Mouse (Mus musculus): Measurements from ENCODE around the gene Ccdc162. TPM values are rescaled to one million over a fixed set of nuclear protein-coding genes. Genes with fewer than 3 reads are reported as not detected.

Gene Ccdc162
- polyA plus RNA-seq, 1 experiment: not detected

GRCm38 (mm10) chr10:41711467-41711866, 5.0 kb downstream of the Ccdc162 start:
- H3K4me1 ChIP-seq (ENCODE audit: control insufficient read depth, insufficient read depth, low read length): peaks cover 8% of the 10 kb centered on the region
- no peak overlapping the region for H3K27ac ChIP-seq (ENCODE audit: insufficient read depth, low read depth, low read length)
- no peak overlapping the region for H3K4me3 ChIP-seq (ENCODE audit: insufficient read depth, low read depth, low read length)
- no peak for TF ChIP-seq POLR2A (IDR thresholded peaks at IDR 0.05; ENCODE audit: insufficient read depth, low read depth, low read length)
- no peak for TF ChIP-seq CTCF (IDR thresholded peaks at IDR 0.05; ENCODE audit: insufficient read depth, low read depth, low read length)
- WGBS: 70% methylated on average over 7 of the region's 7 CpGs

- 69% methylated on average over 8 of the region's 8 CpGs for WGBS
- Histone ChIP-seq H3K27ac (ENCODE audit: insufficient read depth, low read depth, low read length) (no peak overlapping the region), H3K4me1 (ENCODE audit: control insufficient read depth, insufficient read depth, low read length) (peaks cover 2% of the 10 kb centered on the region; the same call in 1 of the 2 replicates), H3K4me3 (ENCODE audit: insufficient read depth, low read depth, low read length) (no peak overlapping the region)
- no peak for TF ChIP-seq POLR2A (IDR thresholded peaks at IDR 0.05; ENCODE audit: insufficient read depth, low read depth, low read length)
Observed at GRCm38 (mm10) chr10:41710773-41711172, 5.7 kb downstream of the Ccdc162 start.

- no peak overlapping the region for H3K27ac ChIP-seq (ENCODE audit: insufficient read depth, low read depth, low read length)
- WGBS: 90% methylated on average over 8 of the region's 8 CpGs
- no peak for TF ChIP-seq POLR2A (IDR thresholded peaks at IDR 0.05; ENCODE audit: insufficient read depth, low read depth, low read length)
- TF ChIP-seq CTCF (IDR thresholded peaks at IDR 0.05; ENCODE audit: insufficient read depth, low read depth, low read length): no peak
- no peaks in the 10 kb centered on the region for H3K4me1 ChIP-seq (ENCODE audit: control insufficient read depth, insufficient read depth, low read length)
- no peak overlapping the region for H3K4me3 ChIP-seq (ENCODE audit: insufficient read depth, low read depth, low read length)
Observed at GRCm38 (mm10) chr10:41709341-41709740, 7.1 kb downstream of the Ccdc162 start.

GRCm38 (mm10) chr10:41699669-41700068, 16.8 kb downstream of the Ccdc162 start:
- Histone ChIP-seq H3K4me3 (ENCODE audit: insufficient read depth, low read depth, low read length) (no peak overlapping the region), H3K27ac (ENCODE audit: insufficient read depth, low read depth, low read length) (no peak overlapping the region), H3K4me1 (ENCODE audit: control insufficient read depth, insufficient read depth, low read length) (no peaks in the 10 kb centered on the region)
- TF ChIP-seq POLR2A (IDR thresholded peaks at IDR 0.05; ENCODE audit: insufficient read depth, low read depth, low read length) (no peak), CTCF (IDR thresholded peaks at IDR 0.05; ENCODE audit: insufficient read depth, low read depth, low read length) (no peak)
- 91% methylated on average over 5 of the region's 5 CpGs for WGBS

- no peak overlapping the region for H3K27ac ChIP-seq (ENCODE audit: insufficient read depth, low read depth, low read length)
- no peaks in the 10 kb centered on the region for H3K4me1 ChIP-seq (ENCODE audit: control insufficient read depth, insufficient read depth, low read length)
- 73% methylated on average over 11 of the region's 11 CpGs for WGBS
- TF ChIP-seq CTCF (IDR thresholded peaks at IDR 0.05; ENCODE audit: insufficient read depth, low read depth, low read length): no peak
- TF ChIP-seq POLR2A (IDR thresholded peaks at IDR 0.05; ENCODE audit: insufficient read depth, low read depth, low read length): no peak
- H3K4me3 ChIP-seq (ENCODE audit: insufficient read depth, low read depth, low read length): no peak overlapping the region
Observed at GRCm38 (mm10) chr10:41697040-41697439, 19.4 kb downstream of the Ccdc162 start.

GRCm38 (mm10) chr10:41690978-41691377, 25.5 kb downstream of the Ccdc162 start:
- Histone ChIP-seq H3K27ac (ENCODE audit: insufficient read depth, low read depth, low read length) (no peak overlapping the region), H3K4me1 (ENCODE audit: control insufficient read depth, insufficient read depth, low read length) (peaks cover 4% of the 10 kb centered on the region; the same call in 1 of the 2 replicates), H3K4me3 (ENCODE audit: insufficient read depth, low read depth, low read length) (no peak overlapping the region)
- 58% methylated on average over 4 of the region's 4 CpGs for WGBS
- no peak for TF ChIP-seq POLR2A (IDR thresholded peaks at IDR 0.05; ENCODE audit: insufficient read depth, low read depth, low read length)
- TF ChIP-seq CTCF (IDR thresholded peaks at IDR 0.05; ENCODE audit: insufficient read depth, low read depth, low read length): no peak

GRCm38 (mm10) chr10:41689941-41690887, 26.2 kb downstream of the Ccdc162 start:
- Histone ChIP-seq H3K4me1 (ENCODE audit: control insufficient read depth, insufficient read depth, low read length) (peaks cover 4% of the 10 kb centered on the region; the same call in 1 of the 2 replicates), H3K27ac (ENCODE audit: insufficient read depth, low read depth, low read length) (no peak overlapping the region), H3K4me3 (ENCODE audit: insufficient read depth, low read depth, low read length) (peak overlapping the region; percentile 40)
- 21% methylated on average over 24 of the region's 24 CpGs for WGBS
- TF ChIP-seq CTCF (IDR thresholded peaks at IDR 0.05; ENCODE audit: insufficient read depth, low read depth, low read length) (peak; percentile 23; the same call in 1 of the 2 replicates), POLR2A (IDR thresholded peaks at IDR 0.05; ENCODE audit: insufficient read depth, low read depth, low read length) (no peak)

- 15% methylated on average over 21 of the region's 21 CpGs for WGBS
- Histone ChIP-seq H3K4me3 (ENCODE audit: insufficient read depth, low read depth, low read length) (no peak overlapping the region), H3K4me1 (ENCODE audit: control insufficient read depth, insufficient read depth, low read length) (peaks cover 2% of the 10 kb centered on the region), H3K27ac (ENCODE audit: insufficient read depth, low read depth, low read length) (no peak overlapping the region)
- TF ChIP-seq POLR2A (IDR thresholded peaks at IDR 0.05; ENCODE audit: insufficient read depth, low read depth, low read length) (no peak), CTCF (IDR thresholded peaks at IDR 0.05; ENCODE audit: insufficient read depth, low read depth, low read length) (no peak)
Observed at GRCm38 (mm10) chr10:41684548-41684996, 31.9 kb downstream of the Ccdc162 start.

Data from olfactory bulb, adult 2 months (tissue).